Mouse (Mus musculus) urinary bladder, adult 18-20 months (tissue): ENCODE measurements around the gene Chpf.

Experiments
- DNase-seq, 2 experiments: peaks; one replicate each; pipeline ENCODE4 v3.0.0; 2022; ENCODE audit warnings: low spot score in 2 of 2, mixed read lengths in 2 of 2

Gene Chpf

DNA sequence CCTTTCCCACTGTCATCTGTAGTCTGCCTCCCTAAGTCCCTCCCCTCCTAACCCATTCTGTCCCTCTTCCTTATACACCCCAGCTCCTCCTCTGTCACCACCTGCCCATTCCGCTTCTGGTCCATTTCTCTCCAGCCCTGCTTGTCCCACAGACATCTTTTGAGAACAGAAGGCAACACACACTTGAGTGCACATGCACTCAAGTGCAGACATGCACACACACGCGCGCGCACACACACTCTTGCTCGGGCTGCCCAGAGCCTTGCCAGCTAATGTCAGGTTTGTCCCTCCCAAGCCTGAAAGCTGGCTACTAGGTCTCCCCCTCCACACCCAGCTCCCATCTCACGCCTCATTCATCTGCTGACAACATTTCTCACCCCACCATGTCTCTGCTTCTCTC is 38.4 kb downstream of the Chpf start:
- no peak for DNase-seq

DNA sequence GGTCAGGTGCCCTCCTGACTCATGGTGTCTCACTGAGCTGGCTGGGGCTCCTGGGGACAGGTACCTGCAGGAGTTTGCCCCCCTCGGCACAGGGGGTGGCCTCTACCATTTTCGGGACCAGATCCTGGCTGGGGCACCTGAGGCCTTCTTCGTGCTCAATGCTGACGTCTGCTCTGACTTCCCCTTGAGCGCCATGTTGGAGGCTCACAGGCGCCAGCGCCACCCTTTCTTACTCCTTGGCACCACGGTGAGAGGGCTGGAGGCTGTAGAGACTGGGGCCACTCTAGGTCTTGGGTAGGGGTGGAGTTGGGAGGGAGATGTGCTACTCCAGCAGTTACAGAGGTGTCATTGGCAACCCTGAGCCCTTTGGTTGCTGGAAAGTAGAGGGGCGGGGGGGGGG is 40.3 kb downstream of the Chpf start:
- DNase-seq, result no peak

DNA sequence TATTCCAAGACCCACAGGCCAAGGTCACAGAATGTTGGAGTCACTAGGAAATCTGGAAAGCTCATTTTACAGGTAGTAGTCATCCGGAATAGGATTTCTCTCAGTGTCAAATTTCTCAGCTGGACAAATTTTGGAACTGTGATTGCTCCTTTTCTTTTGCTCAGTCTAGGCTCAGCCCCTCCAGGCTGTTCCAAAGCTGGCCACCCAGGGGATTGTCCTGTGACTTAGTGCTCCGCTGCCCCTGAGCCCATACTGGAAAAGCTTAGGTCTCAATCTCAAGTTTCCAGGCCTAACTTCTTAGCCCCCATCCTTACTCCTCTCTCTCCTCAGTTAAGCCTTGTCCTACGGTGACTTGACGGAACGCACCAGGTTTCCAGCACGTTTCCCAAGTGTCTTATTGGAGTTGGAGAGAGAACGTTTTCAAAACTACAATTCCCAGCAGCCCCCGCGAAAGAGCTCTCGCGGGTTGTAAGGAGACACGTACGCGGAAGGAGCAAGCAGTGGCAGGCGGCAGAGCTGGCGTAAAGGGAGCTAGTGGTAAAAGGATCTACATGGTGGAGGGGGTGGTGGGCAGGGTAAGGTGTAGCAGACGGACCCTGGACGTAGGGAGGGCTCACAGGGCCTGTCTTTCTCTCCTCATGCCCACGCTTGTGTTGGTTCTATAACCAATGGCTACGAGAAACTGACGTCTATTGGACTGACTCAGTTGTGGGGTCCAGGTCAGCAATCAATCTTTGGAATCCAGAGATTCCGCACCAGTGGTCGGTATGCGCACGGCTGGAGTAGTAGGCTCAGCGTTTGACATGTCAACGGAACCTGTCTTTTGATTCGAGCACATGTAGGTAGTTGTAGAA is 43.4 kb downstream of the Chpf start, which contains the start of gene Gmppa:
Gene Gmppa, plus strand, starts transcription at position 456 of the 854 bp plus-strand sequence.
- DNase-seq, result peak; percentile 76 to 79

DNA sequence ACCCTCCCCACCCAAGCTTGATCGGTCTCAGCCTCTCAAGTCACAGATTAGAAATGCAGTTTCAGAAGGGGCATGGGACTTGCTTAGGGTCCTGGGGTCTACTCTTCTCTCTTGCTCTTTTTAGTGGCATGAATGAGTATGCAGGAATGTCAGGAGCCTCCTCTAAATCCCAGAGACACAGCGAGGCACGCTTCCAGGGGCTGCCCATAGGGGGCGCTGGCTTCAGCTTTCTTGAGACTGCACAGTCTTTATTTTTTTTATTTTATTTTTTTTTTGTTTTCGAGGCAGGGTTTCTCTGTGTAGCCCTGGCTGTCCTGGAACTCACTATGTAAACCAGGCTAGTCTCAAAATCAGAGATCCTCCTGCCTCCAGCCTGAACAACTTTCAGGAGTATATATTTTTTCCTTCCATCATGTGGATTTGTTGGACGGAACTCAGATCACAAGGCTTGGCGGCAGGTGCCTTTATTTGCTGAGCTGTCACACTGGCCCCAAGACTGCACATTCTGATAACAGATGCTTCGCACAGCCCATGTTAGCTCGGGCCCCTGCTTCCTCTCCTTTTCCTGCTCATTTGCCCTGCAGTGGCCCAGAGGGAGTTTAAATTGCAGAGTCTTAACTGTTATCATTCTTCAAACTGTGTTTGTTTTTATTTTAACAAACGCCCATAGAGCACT is 53.2 kb downstream of the Chpf start:
- no peak for DNase-seq
